Mouse (Mus musculus): ENCODE results near the gene Gm21560. TPM values are rescaled to one million over a fixed set of nuclear protein-coding genes. Genes with fewer than 3 reads are reported as not detected.
"Not testable (repeated sequence)": the region's sequence is repeated elsewhere in the genome, so short reads cannot be mapped to it uniquely, and the experiment has no call there.

Gm21560 gene
- polyA plus RNA-seq (2016; fragmentation: Nextera tagmentation; extraction: Ambion mirVana): not detected in 2 replicates

GRCm38 (mm10) chr14:6219192-6219591 lies at the start of gene Gm21560:
Gm21560 (minus strand) TSS chr14:6219292.
- not testable (repeated sequence) for H3K9me3 ChIP-seq; H3K27me3 ChIP-seq (ENCODE audit: insufficient read depth, poor library complexity, severe bottlenecking); H3K36me3 ChIP-seq; H3K4me3 ChIP-seq; H3K27ac ChIP-seq; H3K4me1 ChIP-seq; DNase-seq (ENCODE audit: low spot score)
- 50% methylated on average over 2 of the region's 2 CpGs for WGBS

GRCm38 (mm10) chr14:6163538-6163937 lies 55.6 kb downstream of the Gm21560 start:
- H3K4me3 ChIP-seq; H3K27ac ChIP-seq; H3K27me3 ChIP-seq (ENCODE audit: insufficient read depth, poor library complexity, severe bottlenecking); DNase-seq (ENCODE audit: low spot score); H3K9me3 ChIP-seq; H3K4me1 ChIP-seq; H3K36me3 ChIP-seq: not testable (repeated sequence)
- WGBS: 83% methylated on average over 6 of the region's 9 CpGs

- H3K9me3 ChIP-seq; H3K27me3 ChIP-seq (ENCODE audit: insufficient read depth, poor library complexity, severe bottlenecking); H3K4me3 ChIP-seq; H3K27ac ChIP-seq; H3K4me1 ChIP-seq; H3K36me3 ChIP-seq; DNase-seq (ENCODE audit: low spot score): not testable (repeated sequence)
- 78% methylated on average over 1 of the region's 1 CpGs for WGBS
Observed at GRCm38 (mm10) chr14:6161085-6161484, 58.0 kb downstream of the Gm21560 start.

Other genes starting within 250 kb of the Gm21560 start
- not detected in 2 replicates for gene Gm3453, start 240.2 kb downstream of the Gm21560 start, polyA plus RNA-seq (2016; fragmentation: Nextera tagmentation; extraction: Ambion mirVana)
- gene Gm6337, start 161.0 kb downstream of the Gm21560 start, polyA plus RNA-seq (2016; fragmentation: Nextera tagmentation; extraction: Ambion mirVana): not detected in 2 replicates
- gene Gm8206, start 125.3 kb downstream of the Gm21560 start, polyA plus RNA-seq (2016; fragmentation: Nextera tagmentation; extraction: Ambion mirVana): 0.95 and 1.2 TPM in 2 replicates
- gene Gm3468, start 110.6 kb downstream of the Gm21560 start, polyA plus RNA-seq (2016; fragmentation: Nextera tagmentation; extraction: Ambion mirVana): 3.2 and 3.4 TPM in 2 replicates
- gene Gm3476, start 93.5 kb downstream of the Gm21560 start, polyA plus RNA-seq (2016; fragmentation: Nextera tagmentation; extraction: Ambion mirVana): not detected in 2 replicates
- gene Gm3411, start 68.0 kb upstream of the Gm21560 start, polyA plus RNA-seq (2016; fragmentation: Nextera tagmentation; extraction: Ambion mirVana): 2.8 and 2.9 TPM in 2 replicates
- gene Gm21103, start 85.6 kb upstream of the Gm21560 start, polyA plus RNA-seq (2016; fragmentation: Nextera tagmentation; extraction: Ambion mirVana): 0.17 TPM in 1 of 2 replicates, not detected in the other
- gene Gm3618, start 124.4 kb upstream of the Gm21560 start, polyA plus RNA-seq (2016; fragmentation: Nextera tagmentation; extraction: Ambion mirVana): not detected in 2 replicates
- gene Gm16440, start 171.0 kb upstream of the Gm21560 start, polyA plus RNA-seq (2016; fragmentation: Nextera tagmentation; extraction: Ambion mirVana): not detected in 2 replicates
- 2.0 and 2.8 TPM in 2 replicates for gene Gm3591, start 193.2 kb upstream of the Gm21560 start, polyA plus RNA-seq (2016; fragmentation: Nextera tagmentation; extraction: Ambion mirVana)
- gene Gm3594, start 225.3 kb upstream of the Gm21560 start, polyA plus RNA-seq (2016; fragmentation: Nextera tagmentation; extraction: Ambion mirVana): not detected in 2 replicates